Mouse (Mus musculus): ENCODE measurements around the gene Gm20696. TPM values are rescaled to one million over a fixed set of nuclear protein-coding genes. Genes with fewer than 3 reads are reported as not detected.

Gene Gm20696
- total RNA-seq, 2 experiments from 2014 or later, result 4.9 to 10.1 TPM

- DNase-seq, result no peak
These were observed 344.3 kb downstream of the Gm20696 start for GRCm38 (mm10) chr6:99322132-99322904.

- no peak for DNase-seq
These were observed 346.2 kb downstream of the Gm20696 start for GRCm38 (mm10) chr6:99320444-99320843.

DNA sequence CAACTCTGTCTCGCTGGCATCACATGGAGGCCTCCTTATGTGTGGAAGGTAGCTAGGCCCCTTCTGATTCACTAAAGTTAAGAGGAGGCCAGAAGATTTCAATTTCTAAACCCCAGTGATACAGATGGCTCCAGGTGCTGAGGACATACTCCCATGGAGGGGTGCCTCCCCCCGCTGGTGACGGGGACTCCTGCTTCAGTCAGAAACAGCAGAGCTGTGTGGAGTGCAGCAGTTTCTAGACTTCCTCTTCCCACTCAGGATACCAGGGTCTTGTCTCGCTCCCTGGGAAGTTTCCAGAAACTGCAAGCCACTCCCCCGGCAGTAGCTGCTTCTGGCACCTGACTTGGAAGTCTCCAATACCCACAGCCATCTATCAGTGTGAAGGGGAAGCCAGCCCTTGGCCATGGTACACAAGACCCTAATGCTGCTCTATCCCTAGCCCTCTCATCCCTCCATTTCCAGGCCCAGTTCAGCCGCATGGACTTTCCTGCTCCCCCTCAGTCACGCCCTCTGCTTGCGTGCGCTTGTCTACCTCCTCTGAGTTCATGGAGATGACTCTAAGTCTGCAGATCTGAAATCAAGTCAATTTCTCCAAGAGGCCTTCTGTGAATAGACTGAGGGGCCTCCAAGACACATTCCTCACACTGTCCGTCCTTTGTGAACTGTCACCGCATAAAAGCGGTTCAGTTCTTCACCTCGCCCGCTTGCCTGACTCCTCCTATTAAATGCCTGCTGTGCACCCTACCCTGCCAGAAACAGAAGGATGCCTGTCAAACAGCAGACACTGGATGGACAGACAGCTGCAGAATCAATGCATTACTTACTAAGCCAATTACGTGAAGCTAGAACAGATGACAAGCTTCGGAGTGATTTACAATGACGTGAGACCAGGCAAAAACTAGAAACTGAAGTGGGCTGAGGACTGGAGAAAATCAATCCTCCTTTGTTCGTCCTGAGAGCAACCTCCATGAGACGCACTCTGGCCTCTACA, 346.9 kb downstream of the Gm20696 start:
- DNase-seq, result no peak

DNA sequence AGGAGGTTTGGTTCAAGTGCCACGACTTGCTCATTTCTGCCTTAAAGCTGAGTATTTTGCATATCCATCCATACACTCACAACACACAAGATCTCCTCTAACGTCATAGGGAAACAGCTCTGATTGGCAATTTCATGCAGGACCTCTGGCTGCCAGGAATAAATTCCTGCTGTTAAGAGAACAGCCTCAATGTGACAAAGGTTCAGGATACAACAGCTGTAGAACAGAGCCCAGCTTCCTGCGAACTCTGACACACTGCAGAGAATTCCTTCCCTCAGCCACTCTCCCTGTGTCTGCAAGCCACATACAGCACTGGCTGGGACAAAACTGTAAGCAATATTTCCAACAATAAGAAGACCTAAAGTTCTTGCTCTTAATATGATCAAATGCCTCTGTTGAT, 351.9 kb downstream of the Gm20696 start:
- DNase-seq, result no peak

GRCm38 (mm10) chr6:99310529-99310928, 356.1 kb downstream of the Gm20696 start:
- no peak for DNase-seq

DNA sequence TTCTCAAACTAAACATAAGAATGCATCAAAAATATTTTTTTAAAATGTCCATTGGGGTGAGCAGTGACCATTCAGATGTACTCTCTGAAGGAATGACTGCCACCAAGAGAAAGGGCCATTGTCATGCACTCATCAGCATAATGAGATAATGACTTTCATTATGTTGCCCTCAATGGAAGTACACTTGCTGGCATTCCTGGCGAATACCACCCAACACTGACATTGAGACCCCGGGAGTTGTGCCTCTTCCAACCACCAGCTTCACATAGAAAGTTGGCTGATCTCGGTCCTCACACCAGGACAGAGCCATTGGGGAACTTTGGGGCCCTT, 356.5 kb downstream of the Gm20696 start:
- DNase-seq, result no peak

GRCm38 (mm10) chr6:99309466-99310170, 357.0 kb downstream of the Gm20696 start:
- DNase-seq, result no peak

DNA sequence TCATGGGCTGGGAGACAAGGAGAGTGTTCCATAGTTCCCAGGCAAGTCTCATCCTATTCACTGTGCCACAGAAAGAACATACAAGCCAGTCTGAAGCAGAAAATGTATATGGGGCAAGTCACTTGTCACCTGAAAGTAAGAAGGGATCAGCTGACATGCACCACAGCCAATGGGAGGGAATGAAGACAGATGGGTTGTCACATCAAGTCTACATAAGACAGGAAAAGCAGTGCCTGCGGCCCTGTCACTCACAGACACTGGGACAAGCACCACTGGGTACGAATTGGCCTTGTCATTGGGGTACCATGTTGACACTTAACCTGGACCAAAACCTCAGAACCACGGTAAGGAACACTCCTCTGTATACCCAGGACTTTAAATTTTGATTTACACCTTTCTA, 360.8 kb downstream of the Gm20696 start:
- no peak for DNase-seq

DNA sequence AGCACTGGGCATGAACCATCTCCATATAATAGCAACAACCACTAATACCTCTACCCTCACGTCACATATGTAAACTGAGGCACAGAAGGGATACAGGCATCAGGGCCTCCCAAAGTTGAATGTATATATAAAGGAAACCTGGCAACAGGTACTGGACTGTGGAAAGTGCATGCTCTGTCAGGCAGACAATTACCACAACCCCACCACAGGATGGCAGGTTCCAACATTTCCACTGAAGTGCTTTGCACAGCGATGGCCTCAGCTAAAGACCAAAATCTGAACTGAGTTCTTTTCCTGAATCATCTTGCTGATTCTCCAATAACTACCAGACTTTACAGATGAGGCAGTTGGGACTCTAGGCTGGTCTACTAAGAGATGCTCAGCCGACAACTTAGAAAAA, 361.4 kb downstream of the Gm20696 start:
- DNase-seq, result no peak

GRCm38 (mm10) chr6:99302662-99303435, 363.7 kb downstream of the Gm20696 start:
- no peak for DNase-seq

GRCm38 (mm10) chr6:99301923-99302322, 364.7 kb downstream of the Gm20696 start:
- no peak for DNase-seq

DNA sequence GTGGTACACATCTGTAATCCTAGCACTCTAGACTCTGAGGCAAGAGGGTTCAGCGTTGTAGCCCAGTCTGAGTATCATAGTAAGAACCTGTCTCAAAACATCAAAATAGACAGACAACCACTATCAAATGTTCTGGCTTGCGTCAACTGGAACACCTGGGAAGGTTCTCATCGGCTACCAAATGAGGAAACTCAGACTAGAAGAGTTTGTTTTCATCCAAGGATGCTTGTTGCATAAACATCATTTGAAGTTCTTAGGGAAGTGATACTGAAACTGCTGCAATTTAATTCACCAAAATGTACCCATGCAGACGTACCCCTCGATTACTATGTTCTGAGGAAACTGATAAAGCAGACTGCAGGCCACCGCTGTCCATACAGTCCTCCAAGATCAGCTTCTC, 366.4 kb downstream of the Gm20696 start:
- no peak for DNase-seq

GRCm38 (mm10) chr6:99299196-99299595, 367.4 kb downstream of the Gm20696 start:
- DNase-seq, result no peak

DNA sequence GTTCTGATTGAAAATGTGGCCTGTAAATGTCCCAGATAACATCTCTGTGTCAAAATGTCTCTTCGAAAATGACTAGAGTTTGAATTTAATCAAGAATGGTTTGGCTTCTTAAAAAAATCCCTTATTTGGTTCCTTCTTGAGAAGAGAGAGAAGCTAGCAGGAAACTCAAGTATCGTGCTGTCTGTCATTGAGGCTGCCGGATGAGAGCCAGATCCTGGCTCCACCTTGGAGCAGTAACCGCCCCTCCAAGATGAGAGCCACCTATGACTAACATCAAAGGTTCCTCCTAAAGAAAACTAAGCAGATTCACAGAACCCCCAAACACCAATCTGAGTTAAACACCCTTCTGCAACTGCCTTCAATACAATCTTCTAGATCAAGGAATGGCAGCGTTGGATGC, 369.1 kb downstream of the Gm20696 start:
- no peak for DNase-seq

DNA sequence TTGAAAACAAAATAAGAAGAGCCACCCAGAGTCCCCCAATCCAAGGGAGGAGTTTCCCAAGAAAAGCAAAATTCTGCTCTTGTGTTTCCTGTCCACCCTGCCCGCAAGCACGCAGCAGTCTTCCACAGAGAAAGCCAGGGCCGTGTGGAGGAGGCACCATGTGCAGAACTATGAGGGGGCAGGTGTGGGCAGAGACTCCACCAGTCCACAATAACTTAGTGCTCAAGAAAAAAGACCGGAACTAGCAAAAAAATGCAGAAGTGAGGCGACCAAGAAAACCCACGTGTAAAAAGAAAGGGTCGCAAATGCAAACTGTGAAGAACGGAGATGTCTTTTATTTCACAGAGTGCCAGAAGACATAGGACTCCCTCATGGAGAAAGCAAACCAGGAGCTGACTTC, 371.1 kb downstream of the Gm20696 start:
- DNase-seq, result no peak

DNA sequence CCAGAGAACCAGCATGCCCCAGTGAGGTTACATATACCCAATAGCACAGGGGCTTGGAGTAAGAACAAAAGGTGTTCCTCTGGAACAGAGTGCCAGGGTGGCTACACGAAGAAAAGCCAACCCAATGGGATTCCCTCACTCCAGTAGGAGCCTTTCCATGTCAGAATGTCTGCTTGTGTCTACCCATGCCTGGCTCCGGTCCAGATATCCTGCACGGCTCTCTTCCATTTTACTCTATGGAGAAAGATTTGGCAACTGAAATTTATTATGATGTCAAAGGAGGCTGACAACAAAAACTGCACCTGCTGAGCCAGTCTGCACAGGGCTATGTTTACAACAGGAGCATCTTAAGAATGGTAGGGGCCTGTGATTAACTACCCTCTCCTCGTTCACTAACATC, 377.4 kb downstream of the Gm20696 start:
- no peak for DNase-seq

DNA sequence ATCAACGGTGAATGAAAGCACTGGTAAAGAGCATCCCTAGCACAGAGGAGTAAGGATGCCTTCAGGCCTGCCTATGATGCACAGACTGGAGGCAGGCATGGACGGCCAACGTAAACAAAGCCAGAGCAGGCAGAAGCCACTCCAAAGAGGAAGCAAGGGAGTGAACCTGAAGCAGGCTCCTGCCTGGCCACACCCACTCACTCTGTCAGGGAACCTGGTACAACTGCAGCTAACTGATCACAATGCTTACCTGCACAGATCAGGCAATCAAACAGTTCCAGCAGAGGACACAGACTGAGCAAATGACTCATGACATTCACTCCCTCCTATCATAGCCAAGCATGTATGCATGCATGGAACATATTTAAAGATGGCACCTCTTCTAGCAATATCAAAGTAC, 381.6 kb downstream of the Gm20696 start:
- DNase-seq, result no peak

GRCm38 (mm10) chr6:99284019-99284418, 382.6 kb downstream of the Gm20696 start:
- no peak for DNase-seq

DNA sequence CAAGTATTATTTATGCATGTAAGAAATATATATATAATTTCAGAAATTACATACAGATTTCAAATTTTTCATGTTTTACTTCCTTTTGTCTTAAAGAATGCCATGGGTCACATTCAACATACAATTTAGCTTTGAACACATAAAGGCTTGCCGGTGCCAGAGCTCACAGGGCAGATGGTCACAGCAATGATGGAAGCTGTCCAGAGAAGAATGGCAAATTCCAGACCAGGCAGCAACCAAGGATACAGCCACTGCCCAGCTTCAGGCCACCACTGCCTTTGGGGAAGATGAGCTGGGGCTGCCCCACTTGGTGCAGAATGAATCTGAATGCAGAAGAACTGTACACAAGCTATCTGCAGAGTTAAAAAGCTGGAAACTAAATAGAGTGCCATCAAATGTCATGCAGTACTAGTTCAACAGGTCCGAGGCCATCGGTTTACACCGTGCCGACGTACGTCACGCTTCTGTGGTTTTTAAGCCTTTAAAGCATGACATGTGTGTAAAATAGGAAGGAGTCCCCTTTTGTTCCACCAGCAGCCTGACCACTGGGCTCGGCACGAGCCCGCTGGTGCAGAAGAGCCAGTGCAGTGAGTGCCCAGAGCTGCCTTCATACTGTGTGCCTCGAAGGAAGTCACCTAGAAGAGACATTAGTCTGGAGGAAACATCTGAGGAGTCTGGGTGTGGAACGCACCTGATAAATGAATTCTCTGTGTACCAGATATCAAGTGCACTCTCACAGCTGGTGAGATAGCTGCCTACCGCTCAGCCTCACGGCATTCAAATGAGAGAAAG, 383.5 kb downstream of the Gm20696 start:
- DNase-seq, result no peak

- DNase-seq, result no peak
These were observed 385.2 kb downstream of the Gm20696 start for GRCm38 (mm10) chr6:99281433-99281832.

DNA sequence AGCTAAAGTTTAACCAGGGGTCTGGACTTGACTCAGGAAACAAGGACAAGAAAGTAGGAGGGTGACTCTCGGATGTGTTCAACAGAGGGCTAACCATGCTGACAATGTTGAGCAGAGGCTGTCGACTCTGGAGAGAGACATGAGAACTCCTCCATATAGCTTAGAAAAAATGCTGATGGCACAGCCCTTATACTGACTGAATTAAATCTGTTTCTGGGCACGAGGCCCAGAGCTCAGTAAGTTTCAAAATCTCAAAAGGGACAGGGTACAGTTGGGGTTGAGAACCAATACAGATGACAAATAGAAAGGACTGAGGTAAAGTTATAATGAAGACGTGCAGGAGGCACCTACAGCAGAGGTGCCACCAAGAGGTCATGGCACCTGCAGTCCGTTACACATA, 386.0 kb downstream of the Gm20696 start:
- DNase-seq, result no peak

All from layer of hippocampus, postnatal 36 days (tissue).